Mouse (Mus musculus): ENCODE measurements around the gene Vmn2r67. TPM values are rescaled to one million over a fixed set of nuclear protein-coding genes. Genes with fewer than 3 reads are reported as not detected.
"Not testable (repeated sequence)": the region's sequence is repeated elsewhere in the genome, so short reads cannot be mapped to it uniquely, and the experiment has no call there.

Gene Vmn2r67
- not detected in 2 replicates for polyA plus RNA-seq (2014; fragmentation: Nextera tagmentation; extraction: Ambion mirVana)

DNA sequence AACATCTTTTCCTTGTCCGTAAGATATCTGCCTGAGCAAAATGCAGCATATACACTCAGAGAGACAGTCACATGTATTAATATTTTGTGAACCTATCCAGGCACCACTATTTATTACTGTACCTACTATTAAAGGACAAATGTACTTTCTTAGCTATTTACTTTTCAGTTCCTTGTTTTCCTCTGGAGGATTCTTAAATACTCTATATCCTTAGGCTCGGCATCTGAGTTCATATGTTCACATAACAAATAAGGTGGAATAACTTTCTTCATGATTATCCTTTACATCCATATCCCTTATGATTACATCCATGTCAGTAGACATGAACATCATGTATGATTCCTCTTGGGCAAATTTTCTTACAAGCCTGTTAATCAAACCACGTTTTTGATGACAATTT lies at the start of gene Vmn2r67:
Gene Vmn2r67, minus strand, starts transcription at position 101 of the 400 bp plus-strand sequence.
- Histone ChIP-seq H3K36me3 (ENCODE audit: control insufficient read depth, insufficient read depth, low read length) (no peaks in the 10 kb centered on the region), H3K9me3 (ENCODE audit: control insufficient read depth, low read length) (no peaks in the 10 kb centered on the region), H3K9ac (ENCODE audit: low read depth, low read length) (no peak within 1 kb of the TSS), H3K4me2 (replicated peaks; ENCODE audit: low read depth, low read length) (no peak within 1 kb of the TSS), H3K27me3 (ENCODE audit: control insufficient read depth, insufficient read depth, low read length) (no peaks in the 10 kb centered on the region), H3K4me1 (ENCODE audit: control insufficient read depth, insufficient read depth, low read length) (no peaks in the 10 kb centered on the region), H3K4me3 (ENCODE audit: low read length) (no peak within 1 kb of the TSS), H3K27ac (ENCODE audit: low read depth, low read length) (no peak within 1 kb of the TSS)
- no peak for ATAC-seq (ENCODE audit: low FRiP score, low TSS enrichment)
- WGBS = 87% methylated on average over 3 of the region's 3 CpGs

DNA sequence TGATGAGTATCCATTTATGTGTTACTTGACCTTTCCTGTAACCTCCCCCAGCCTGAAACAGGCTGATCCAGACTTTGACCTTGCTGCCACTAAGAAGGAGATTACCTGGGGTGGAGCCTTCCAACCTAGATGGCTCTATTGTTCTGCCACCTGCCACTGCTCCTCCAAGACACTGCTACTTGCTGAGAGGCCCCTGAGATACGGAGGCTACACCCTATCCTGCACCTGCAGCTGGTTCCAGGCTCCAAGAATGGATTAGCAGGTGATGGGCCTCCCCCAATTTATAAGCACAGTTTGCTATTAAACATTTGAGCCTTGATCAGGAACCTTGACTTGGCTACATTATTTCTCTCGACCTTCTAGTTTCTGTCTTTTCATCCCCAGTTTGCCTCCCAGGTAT lies 51.3 kb downstream of the Vmn2r67 start:
- not testable (repeated sequence) for H3K4me3 ChIP-seq (ENCODE audit: low read length); H3K36me3 ChIP-seq (ENCODE audit: control insufficient read depth, insufficient read depth, low read length); H3K27me3 ChIP-seq (ENCODE audit: control insufficient read depth, insufficient read depth, low read length); ATAC-seq (ENCODE audit: low FRiP score, low TSS enrichment); H3K27ac ChIP-seq (ENCODE audit: low read depth, low read length); H3K4me1 ChIP-seq (ENCODE audit: control insufficient read depth, insufficient read depth, low read length); H3K4me2 ChIP-seq (replicated peaks; ENCODE audit: low read depth, low read length); H3K9me3 ChIP-seq (ENCODE audit: control insufficient read depth, low read length); H3K9ac ChIP-seq (ENCODE audit: low read depth, low read length)
- 50% methylated on average over 2 of the region's 2 CpGs for WGBS

Other genes starting within 250 kb of the Vmn2r67 start
- not detected in 2 replicates for gene Vmn2r65, start 191.9 kb downstream of the Vmn2r67 start, polyA plus RNA-seq (2014; fragmentation: Nextera tagmentation; extraction: Ambion mirVana)
- not detected in 2 replicates for gene Vmn2r66, start 143.7 kb downstream of the Vmn2r67 start, polyA plus RNA-seq (2014; fragmentation: Nextera tagmentation; extraction: Ambion mirVana)
- not detected in 2 replicates for gene Vmn2r68, start 81.8 kb upstream of the Vmn2r67 start, polyA plus RNA-seq (2014; fragmentation: Nextera tagmentation; extraction: Ambion mirVana)

Data from kidney, embryonic 14.5 days (tissue).